Mouse (Mus musculus) hindbrain, embryonic 11.5 days (tissue): ENCODE data around the gene Ccser2. TPM values are rescaled to one million over a fixed set of nuclear protein-coding genes. Genes with fewer than 3 reads are reported as not detected.

Experiments
- polyA plus RNA-seq: library from polyadenylated mRNA; unstranded; fragments of >200 nt; fragmentation: Nextera tagmentation; extraction: Ambion mirVana; gene quantifications from 2 replicates; pipeline ENCODE4 v1.2.1, GENCODE M21; 2014

The Ccser2 gene
- polyA plus RNA-seq, 1 experiment from 2014 or later: 50.2 TPM

Other genes with a start within 250 kb of the Ccser2 start
- not detected in 2 replicates for gene Rgr, start 80.2 kb upstream of the Ccser2 start, polyA plus RNA-seq
- not detected in 2 replicates for gene Lrit1, start 86.1 kb upstream of the Ccser2 start, polyA plus RNA-seq
- not detected in 2 replicates for gene Lrit2, start 99.2 kb upstream of the Ccser2 start, polyA plus RNA-seq
- 1.2 and 2.3 TPM in 2 replicates for gene Cdhr1, start 129.6 kb upstream of the Ccser2 start, polyA plus RNA-seq
- gene 2610528A11Rik, start 145.2 kb upstream of the Ccser2 start, polyA plus RNA-seq: 0.34 and 0.38 TPM in 2 replicates
- gene Ghitm, start 166.5 kb upstream of the Ccser2 start, polyA plus RNA-seq: 189 and 215 TPM in 2 replicates